Mouse (Mus musculus): ENCODE results near the gene Tnf. TPM values are rescaled to one million over a fixed set of nuclear protein-coding genes. Genes with fewer than 3 reads are reported as not detected.
A peak's percentile ranks its signal among the peaks of the same experiment; 100 is the strongest.

Tnf gene
- polyA plus RNA-seq, 1 experiment from 2014 or later, result 0.09 TPM

DNA sequence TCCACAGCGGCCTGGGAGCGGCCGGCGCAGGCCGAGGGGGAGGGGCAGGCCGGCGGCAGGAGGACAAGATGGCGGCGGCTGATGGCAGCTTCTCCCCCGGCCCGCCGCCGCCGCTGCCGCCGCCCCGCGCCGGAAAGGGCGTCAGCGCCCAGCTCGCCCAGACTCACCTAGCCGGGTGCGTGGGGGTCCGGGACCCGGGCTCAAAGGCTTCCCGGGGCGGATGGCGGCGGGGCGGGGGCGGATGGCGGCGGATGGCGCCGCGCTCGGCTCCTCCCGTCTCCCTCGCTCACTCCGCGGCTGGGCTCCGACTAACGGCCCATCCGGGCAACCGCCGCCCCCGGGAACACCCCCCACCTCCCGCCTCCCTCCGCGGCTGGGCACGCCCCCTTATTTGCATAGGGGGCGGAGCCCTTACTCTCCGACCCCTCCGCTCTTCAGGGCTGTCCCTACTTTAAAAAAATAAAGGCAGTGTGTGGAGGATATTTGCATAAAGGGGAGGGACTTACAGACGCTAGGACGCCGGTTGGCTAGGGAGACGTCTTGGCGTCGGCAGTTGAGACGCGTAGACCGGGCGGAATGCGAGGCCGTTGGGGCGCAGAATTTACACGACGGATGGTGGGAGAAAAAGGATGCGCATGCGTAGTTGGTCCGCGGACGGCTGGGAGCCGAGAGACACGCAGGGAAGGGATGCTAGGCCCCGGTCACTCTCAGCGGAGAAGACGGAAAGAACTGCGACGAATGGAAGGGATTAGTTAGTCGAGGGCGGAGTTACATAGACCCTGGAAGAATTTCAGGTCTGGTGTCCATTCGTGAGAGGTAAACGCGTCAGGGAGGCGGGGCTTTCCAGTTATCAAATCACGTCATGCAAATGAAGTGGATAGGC lies 37.0 kb downstream of the Tnf start, which contains the start of gene Prrc2a:
Gene Prrc2a, minus strand, starts transcription at position 330 of the 883 bp plus-strand sequence.
- Histone ChIP-seq H3K4me1 (peaks cover 42% of the 10 kb centered on the region), H3K4me3 (replicated peaks) (peak within 1 kb of the TSS; percentile 99), H3K4me2 (peak within 1 kb of the TSS; percentile 95), H3K27ac (replicated peaks) (peak within 1 kb of the TSS; percentile 93), H3K9ac (replicated peaks) (peak within 1 kb of the TSS; percentile 100), H3K36me3 (peaks cover 24% of the 10 kb centered on the region), H3K27me3 (replicated peaks) (no peaks in the 10 kb centered on the region), H3K9me3 (replicated peaks) (no peaks in the 10 kb centered on the region)
- under 1% methylated on average over 68 of the region's 89 CpGs for WGBS
- ATAC-seq (ENCODE audit: low FRiP score), result peak; percentile 96

DNA sequence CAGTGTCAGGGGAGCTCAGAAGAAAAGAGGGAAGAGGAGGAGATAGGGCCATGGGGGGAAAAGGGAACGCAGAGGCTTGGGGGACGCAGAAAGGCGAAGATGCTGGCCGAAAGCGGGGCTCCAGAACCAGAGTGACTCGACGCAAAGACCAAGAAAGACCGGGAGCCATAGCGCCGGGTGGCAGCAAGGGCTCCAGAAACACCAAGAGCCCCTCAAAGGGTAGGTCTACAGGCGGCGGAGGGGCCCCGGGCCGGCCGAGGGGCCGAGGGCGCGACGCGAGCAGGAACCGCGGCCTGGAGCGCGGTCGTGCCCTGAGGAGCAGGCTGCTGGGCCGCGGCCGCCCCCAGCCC lies 37.6 kb downstream of the Tnf start:
- ATAC-seq (ENCODE audit: low FRiP score), result no peak
- peak overlapping the region; percentile 99 for H3K4me3 ChIP-seq (replicated peaks)
- WGBS, result 0% methylated on average over 24 of the region's 28 CpGs
- peaks cover 42% of the 10 kb centered on the region for H3K4me1 ChIP-seq
- peak overlapping the region; percentile 93 for H3K27ac ChIP-seq (replicated peaks)
- no peaks in the 10 kb centered on the region for H3K27me3 ChIP-seq (replicated peaks)
- H3K9ac ChIP-seq (replicated peaks), result peak overlapping the region; percentile 100
- peak overlapping the region; percentile 95 for H3K4me2 ChIP-seq
- peaks cover 30% of the 10 kb centered on the region for H3K36me3 ChIP-seq
- H3K9me3 ChIP-seq (replicated peaks), result no peaks in the 10 kb centered on the region

GRCm38 (mm10) chr17:35163326-35164081 lies 38.3 kb downstream of the Tnf start:
- ATAC-seq (ENCODE audit: low FRiP score), result no peak
- H3K27me3 ChIP-seq (replicated peaks), result no peaks in the 10 kb centered on the region
- H3K9me3 ChIP-seq (replicated peaks), result no peaks in the 10 kb centered on the region
- H3K4me1 ChIP-seq, result peaks cover 42% of the 10 kb centered on the region
- peak overlapping the region; percentile 95 for H3K4me2 ChIP-seq
- peaks cover 37% of the 10 kb centered on the region for H3K36me3 ChIP-seq
- peak overlapping the region; percentile 100 for H3K9ac ChIP-seq (replicated peaks)
- peak overlapping the region; percentile 99 for H3K4me3 ChIP-seq (replicated peaks)
- WGBS, result 9% methylated on average over 8 of the region's 8 CpGs
- peak overlapping the region; percentile 93 for H3K27ac ChIP-seq (replicated peaks)

DNA sequence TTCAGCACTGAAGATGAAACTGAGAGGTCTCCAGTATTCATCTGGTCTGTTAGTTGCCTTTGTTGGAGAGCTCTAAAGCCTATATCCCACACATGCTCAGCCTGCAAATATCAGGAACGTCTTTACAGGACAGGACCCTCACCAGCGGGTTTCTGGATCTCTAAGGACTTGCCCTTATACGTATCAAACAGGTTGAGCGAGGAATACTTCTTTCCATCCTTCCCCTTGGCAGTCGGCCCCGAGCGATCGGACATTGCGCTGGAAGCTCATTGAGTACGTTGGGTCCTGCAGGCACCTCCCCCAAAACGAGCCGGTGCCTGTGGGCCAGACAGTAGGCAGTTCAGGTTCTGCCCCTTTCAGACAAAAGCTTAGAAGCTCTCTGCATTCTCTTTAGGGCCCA lies 39.1 kb downstream of the Tnf start:
- Histone ChIP-seq H3K4me1 (peaks cover 42% of the 10 kb centered on the region), H3K36me3 (peaks cover 44% of the 10 kb centered on the region), H3K4me3 (replicated peaks) (peak overlapping the region; percentile 99), H3K9me3 (replicated peaks) (no peaks in the 10 kb centered on the region), H3K9ac (replicated peaks) (peak overlapping the region; percentile 100), H3K27ac (replicated peaks) (no peak overlapping the region), H3K4me2 (peak overlapping the region; percentile 95), H3K27me3 (replicated peaks) (no peaks in the 10 kb centered on the region)
- ATAC-seq (ENCODE audit: low FRiP score), result no peak
- 43% methylated on average over 12 of the region's 12 CpGs for WGBS

DNA sequence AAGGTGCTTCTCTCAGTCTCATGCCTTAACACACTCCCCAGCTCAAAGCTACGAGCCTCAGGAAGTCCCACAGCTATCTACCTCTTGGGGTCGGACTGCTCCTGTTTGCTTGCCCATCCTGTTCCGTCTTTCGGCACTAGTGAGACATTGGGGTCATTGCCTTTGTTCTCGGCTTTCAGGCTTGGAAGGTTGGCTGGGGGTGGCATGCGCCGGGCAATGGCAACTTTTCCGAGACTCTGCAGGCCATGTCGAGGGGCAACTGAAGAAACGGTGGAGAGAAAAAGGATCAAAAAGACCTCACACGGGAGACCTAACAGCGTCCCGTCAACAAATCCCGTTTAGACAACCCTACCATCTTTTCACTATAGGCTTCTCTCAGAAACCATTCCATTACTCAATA lies 39.7 kb downstream of the Tnf start:
- peak overlapping the region; percentile 95 for H3K4me2 ChIP-seq
- peak overlapping the region; percentile 99 for H3K4me3 ChIP-seq (replicated peaks)
- H3K27ac ChIP-seq (replicated peaks), result no peak overlapping the region
- peaks cover 42% of the 10 kb centered on the region for H3K4me1 ChIP-seq
- 81% methylated on average over 14 of the region's 14 CpGs for WGBS
- ATAC-seq (ENCODE audit: low FRiP score), result no peak
- H3K9ac ChIP-seq (replicated peaks), result peak overlapping the region; percentile 100; the same call in 1 of the 2 replicates
- no peaks in the 10 kb centered on the region for H3K27me3 ChIP-seq (replicated peaks)
- H3K36me3 ChIP-seq, result peaks cover 51% of the 10 kb centered on the region
- H3K9me3 ChIP-seq (replicated peaks), result no peaks in the 10 kb centered on the region

DNA sequence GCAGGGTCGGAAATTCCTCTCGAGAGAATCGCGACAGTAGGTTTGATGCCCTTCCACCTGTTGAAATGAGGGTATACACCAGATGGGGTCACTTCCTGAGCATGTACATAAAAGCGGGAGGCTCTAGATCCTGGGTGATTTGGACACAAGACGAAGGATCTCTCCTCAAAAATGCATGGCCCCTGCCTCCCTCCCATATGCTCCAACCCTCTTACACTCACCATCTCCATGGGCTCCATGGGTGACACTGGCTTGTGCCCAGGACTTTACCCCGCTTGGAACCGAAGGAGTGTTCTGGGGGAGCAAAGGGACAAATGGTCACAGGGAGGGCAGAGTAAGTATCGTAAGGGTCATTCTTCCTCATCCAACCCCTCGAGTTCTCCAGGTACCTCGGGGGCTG lies 40.4 kb downstream of the Tnf start:
- peaks cover 58% of the 10 kb centered on the region for H3K36me3 ChIP-seq
- no peak overlapping the region for H3K9ac ChIP-seq (replicated peaks)
- peaks cover 36% of the 10 kb centered on the region for H3K4me1 ChIP-seq
- no peak for ATAC-seq (ENCODE audit: low FRiP score)
- peak overlapping the region; percentile 95; the same call in 1 of the 2 replicates for H3K4me2 ChIP-seq
- H3K4me3 ChIP-seq (replicated peaks), result 0 out of 2 replicates have a peak overlapping the region, but pooled peaks have one; percentile 99
- no peaks in the 10 kb centered on the region for H3K27me3 ChIP-seq (replicated peaks)
- H3K9me3 ChIP-seq (replicated peaks), result no peaks in the 10 kb centered on the region
- no peak overlapping the region for H3K27ac ChIP-seq (replicated peaks)
- 79% methylated on average over 11 of the region's 11 CpGs for WGBS

DNA sequence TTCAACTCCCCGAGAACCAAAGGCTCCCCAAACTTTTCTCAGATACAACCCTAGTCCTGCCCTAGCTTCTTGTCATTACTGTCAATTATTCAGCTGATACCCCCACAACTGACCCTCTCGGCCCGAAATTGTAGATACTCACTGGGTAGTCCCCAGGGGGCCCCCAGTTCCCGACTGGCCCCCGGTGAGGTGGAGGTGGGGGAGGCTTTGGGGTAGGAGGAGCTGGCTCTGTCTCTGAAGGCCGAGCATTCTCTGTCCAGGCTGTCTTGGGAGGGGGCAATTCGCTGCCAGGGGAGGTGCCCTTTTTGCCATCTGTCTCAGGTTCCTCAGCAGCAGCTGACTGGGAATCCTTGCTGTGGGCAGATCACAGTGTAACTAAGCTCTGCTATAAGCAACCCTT lies 42.2 kb downstream of the Tnf start:
- 86% methylated on average over 7 of the region's 7 CpGs for WGBS
- Histone ChIP-seq H3K36me3 (peaks cover 75% of the 10 kb centered on the region), H3K4me3 (replicated peaks) (no peak overlapping the region), H3K27me3 (replicated peaks) (no peaks in the 10 kb centered on the region), H3K4me1 (peaks cover 28% of the 10 kb centered on the region), H3K4me2 (no peak overlapping the region), H3K9me3 (replicated peaks) (no peaks in the 10 kb centered on the region), H3K27ac (replicated peaks) (no peak overlapping the region), H3K9ac (replicated peaks) (no peak overlapping the region)
- no peak for ATAC-seq (ENCODE audit: low FRiP score)

- Histone ChIP-seq H3K36me3 (peaks cover 82% of the 10 kb centered on the region), H3K4me1 (peaks cover 28% of the 10 kb centered on the region), H3K4me3 (replicated peaks) (no peak overlapping the region), H3K9ac (replicated peaks) (no peak overlapping the region), H3K27me3 (replicated peaks) (no peaks in the 10 kb centered on the region), H3K9me3 (replicated peaks) (no peaks in the 10 kb centered on the region), H3K27ac (replicated peaks) (no peak overlapping the region), H3K4me2 (no peak overlapping the region)
- ATAC-seq (ENCODE audit: low FRiP score), result no peak
- 95% methylated on average over 16 of the region's 16 CpGs for WGBS
These were observed 42.8 kb downstream of the Tnf start for GRCm38 (mm10) chr17:35158850-35159593.

- Histone ChIP-seq H3K4me1 (peaks cover 19% of the 10 kb centered on the region), H3K36me3 (peaks cover 95% of the 10 kb centered on the region), H3K27ac (replicated peaks) (no peak overlapping the region), H3K4me2 (no peak overlapping the region), H3K9me3 (replicated peaks) (no peaks in the 10 kb centered on the region), H3K27me3 (replicated peaks) (no peaks in the 10 kb centered on the region), H3K9ac (replicated peaks) (no peak overlapping the region), H3K4me3 (replicated peaks) (no peak overlapping the region)
- ATAC-seq (ENCODE audit: low FRiP score), result no peak
- WGBS, result 95% methylated on average over 8 of the region's 8 CpGs
These were observed 44.1 kb downstream of the Tnf start for GRCm38 (mm10) chr17:35157661-35158175.

DNA sequence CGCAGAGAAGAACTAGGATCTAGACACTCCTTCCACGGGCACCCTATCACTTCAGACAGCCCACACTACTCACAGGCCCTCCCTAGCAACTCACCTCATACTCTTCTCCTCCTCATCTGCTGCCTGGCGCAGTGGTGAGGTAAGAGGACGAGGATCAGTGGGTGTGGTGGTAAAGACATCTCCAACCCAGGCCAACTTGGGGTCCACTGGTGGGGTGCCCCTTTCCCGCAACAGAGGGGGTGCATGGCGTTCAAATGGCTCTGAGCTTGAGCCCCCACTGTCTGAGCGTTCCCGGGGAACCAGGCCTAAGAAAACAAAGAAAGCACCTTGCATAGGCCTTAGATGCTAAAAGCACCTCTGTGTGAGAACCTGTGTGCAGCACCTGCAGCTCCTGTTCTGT lies 44.6 kb downstream of the Tnf start:
- no peak overlapping the region for H3K27ac ChIP-seq (replicated peaks)
- peaks cover 14% of the 10 kb centered on the region for H3K4me1 ChIP-seq
- H3K9me3 ChIP-seq (replicated peaks), result no peaks in the 10 kb centered on the region
- no peak overlapping the region for H3K4me3 ChIP-seq (replicated peaks)
- H3K27me3 ChIP-seq (replicated peaks), result no peaks in the 10 kb centered on the region
- WGBS, result 94% methylated on average over 8 of the region's 8 CpGs
- no peak overlapping the region for H3K4me2 ChIP-seq
- peaks cover 99% of the 10 kb centered on the region for H3K36me3 ChIP-seq
- no peak for ATAC-seq (ENCODE audit: low FRiP score)
- no peak overlapping the region for H3K9ac ChIP-seq (replicated peaks)

All from neural tube, embryonic 15.5 days (tissue).